Mouse (Mus musculus) gonadal fat pad, adult 2 months (tissue): ENCODE results near the gene Hipk2. TPM values are rescaled to one million over a fixed set of nuclear protein-coding genes. Genes with fewer than 3 reads are reported as not detected.
"Not testable (repeated sequence)": the region's sequence is repeated elsewhere in the genome, so short reads cannot be mapped to it uniquely, and the experiment has no call there.

Source experiments
- DNase-seq: peaks from one replicate; pipeline ENCODE4 v3.0.0-alpha.2; 2012; ENCODE audit warnings: low read depth
- polyA plus RNA-seq: library from polyadenylated mRNA; depleted of rRNA; stranded (reverse); fragments of >200 nt; gene quantifications from 2 replicates; pipeline ENCODE4 v1.2.3, GENCODE M21; 2012

The Hipk2 gene
- polyA plus RNA-seq, 1 experiment: 48.4 TPM

DNA sequence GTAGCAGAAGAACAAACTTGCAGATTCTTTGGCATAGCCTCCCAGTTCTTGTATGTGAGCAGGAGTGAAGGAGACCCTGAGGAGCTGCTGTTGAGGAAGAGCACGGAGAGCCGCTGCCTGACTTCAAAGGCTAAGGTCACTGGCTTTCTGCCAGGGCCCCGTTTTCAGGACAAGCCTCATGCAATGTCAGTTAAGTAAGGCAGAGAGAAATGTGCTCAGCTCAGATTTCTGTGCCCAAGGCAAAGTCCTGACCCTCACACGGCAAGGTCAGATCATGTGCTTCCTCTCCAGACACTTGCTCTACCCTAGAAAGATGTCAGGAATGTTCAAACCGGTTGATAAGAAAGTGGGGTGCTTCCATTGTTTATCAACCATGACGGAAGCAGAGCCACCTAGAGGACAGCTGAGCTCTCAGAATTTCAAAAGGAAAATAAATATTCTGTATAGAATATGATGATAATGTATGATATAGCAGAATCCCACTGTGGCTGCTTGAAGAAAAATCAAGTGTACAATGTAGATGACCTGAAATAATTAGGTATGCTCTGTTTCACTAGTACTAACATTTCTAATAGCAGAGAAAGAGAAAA lies 173.1 kb downstream of the Hipk2 start:
- DNase-seq: no peak

DNA sequence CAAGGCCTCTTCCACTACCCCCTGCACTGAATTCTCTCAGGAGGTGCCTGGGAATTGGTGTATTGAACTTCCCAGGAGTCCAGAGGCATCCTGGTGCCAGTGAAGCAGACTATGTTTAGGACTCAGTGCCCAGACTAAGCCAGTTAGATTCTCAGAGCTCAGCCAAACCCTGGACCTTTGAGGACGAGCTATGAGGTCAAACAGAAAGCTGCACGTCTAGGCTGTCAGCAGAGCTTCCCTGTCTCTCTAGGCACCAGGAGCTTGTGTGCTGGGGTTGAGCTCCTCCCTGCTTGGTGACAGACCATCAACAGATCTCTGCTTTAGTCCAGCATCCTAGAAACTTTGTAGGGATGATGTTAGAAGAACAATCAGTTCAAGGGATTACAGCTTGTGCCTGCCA lies 174.5 kb downstream of the Hipk2 start:
- DNase-seq: no peak

DNA sequence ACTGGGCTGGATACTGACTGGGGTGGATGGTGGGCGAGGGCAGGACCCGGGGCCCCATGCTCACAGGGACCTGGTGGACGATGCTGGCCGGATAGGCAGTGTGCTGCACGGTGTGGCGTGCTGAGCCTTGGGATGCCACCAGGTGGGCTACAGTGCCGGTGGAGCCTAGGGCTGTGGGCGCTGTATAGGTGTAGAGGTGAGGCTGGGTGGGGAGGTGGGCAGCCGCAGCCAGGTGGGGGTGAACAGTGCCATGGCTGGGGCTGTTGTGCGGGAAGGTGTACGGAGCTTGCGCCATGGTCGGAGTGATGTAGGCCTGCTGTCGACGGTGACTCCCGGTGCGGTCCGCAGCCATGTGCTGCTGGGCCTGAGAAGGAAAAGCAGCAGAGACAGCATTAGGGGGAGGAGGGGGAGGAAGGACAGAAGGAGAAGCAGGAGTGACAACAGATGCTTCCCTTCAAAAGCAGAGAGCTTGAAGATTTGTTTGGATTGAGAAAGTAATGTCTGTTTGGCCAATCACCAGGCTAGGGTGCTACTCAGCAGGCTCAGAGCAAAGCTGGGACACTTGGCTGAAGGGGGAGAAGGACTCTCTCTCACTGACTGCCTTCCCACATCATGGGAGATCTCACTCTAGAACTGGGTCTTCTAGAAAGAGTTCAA lies 177.6 kb downstream of the Hipk2 start:
- DNase-seq: no peak

DNA sequence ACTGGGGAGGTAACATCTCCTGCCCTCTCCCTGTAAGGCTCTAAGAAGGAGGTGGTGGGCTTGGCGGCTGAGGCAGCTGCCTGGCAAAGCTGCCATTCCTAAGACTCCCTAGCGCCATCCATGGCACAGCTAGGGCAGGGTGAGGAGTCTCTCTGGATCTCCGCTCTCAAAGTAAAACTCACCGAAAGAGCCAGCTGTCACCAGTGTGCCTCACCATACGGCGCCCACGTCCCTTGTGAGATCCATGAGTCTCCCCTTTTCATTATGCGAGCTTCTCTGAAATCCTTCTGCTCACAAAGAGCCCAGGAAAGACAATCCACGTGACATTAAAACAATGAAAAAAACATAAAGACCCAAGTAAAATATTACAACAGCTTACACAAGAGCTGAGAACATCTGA lies 179.4 kb downstream of the Hipk2 start:
- no peak for DNase-seq

DNA sequence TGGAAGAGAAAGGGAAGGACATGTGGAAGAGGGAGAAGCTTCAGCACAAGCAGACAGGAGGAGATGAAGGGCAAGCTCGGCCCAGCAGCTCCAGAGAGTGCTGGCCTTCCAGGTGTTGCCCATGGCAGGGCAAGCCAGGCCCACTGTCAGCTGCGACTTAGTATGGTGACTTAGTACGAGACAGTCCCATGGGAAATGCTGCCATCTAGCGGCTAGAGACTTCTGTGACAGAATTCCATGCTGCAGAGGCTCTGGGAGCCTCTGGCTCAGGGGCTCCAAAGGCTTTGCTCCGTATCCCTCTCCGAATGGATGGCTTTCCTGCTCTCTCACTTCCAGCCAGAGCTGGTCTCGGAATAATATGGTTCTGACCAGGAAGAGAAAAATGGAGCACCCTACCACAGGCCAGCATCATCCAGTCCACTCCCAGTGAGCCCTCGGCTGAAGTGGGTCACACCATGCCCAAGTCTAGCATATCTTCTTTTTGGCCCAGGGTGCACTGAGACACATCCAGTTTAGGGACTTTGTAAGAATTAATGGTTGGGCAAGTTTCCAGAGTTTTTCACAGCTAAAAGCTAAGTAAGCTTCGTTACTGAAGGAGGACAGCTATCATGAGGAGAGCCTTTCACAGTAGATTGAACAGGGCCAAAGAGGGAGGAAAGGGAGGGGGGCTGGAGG lies 180.4 kb downstream of the Hipk2 start:
- no peak for DNase-seq

DNA sequence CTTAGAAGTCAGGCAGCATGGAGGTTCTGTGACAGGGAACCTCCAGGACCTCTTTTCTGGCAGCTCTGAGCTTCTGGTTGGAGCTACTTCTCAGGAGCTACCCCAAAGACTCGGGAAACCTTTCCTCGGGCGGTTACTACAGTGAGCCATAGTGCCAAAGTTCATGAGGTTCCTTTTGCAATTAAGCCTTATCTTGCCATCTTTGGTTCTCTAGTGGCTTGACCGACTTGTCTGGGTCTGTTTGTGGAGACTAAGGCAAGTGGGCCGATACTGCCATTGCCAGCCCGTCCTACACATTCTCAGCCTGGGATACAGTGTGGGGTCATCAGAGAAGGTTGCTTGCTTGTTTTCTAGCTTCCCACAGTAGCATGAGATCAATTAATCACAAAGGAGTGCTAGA lies 183.4 kb downstream of the Hipk2 start:
- peak; percentile 57 for DNase-seq

DNA sequence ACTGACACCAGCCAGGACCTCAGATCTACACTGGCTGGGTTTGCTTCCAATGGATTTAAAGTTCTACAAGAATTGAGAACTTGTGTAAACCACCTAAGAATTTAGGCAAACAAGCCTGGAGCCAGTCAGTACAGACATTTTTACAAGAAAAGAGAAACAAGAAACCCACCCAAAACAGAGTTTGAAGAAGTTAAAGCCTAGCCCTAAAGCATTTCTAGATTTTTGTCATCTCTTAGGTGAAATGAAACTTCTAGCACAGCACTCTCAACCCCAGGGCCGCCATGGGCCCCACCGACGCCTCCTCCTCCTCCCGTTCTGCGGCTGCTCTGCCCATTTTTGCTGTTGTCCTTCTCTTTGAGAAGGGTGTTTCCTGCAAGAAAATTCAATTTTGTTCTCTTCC lies 184.9 kb downstream of the Hipk2 start:
- DNase-seq: no peak

DNA sequence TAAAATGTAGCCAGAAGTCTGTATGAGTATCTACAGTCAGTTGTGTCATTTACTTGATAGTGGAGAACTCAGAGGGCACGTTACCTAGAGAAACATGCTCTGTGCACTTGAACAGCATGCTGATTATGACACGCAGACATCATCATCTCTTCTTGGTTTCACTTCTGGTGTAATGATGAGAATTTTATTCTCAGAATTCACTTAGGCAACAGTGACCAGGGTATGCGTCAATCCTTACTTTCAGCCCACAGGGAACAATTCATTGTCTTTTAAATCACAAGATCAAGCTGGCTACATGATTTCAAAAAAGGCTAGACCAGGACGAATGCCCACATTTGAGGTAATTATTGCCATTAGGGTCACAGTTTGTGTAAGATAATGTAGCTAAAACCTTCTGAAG lies 185.3 kb downstream of the Hipk2 start:
- peak; percentile 13 for DNase-seq

DNA sequence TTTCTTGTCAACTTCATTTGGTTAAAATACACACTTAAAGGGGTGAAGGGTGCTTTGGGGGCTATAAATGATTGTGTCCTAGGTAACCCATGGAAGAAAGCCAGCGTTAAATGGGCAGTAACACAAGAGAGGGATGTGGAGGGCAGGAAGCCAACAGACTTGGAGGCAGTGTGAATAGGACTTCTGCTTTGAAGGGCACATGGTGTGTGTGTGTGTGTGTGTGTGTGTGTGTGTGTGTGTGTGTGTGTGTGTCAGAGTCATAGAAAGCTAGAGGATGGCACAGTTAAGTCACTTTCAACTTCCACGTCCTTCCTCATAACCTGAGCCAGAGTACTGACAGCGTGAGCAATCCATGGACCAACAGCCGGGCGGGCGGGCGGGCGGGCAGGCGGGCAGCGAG lies 187.1 kb downstream of the Hipk2 start:
- no peak for DNase-seq

DNA sequence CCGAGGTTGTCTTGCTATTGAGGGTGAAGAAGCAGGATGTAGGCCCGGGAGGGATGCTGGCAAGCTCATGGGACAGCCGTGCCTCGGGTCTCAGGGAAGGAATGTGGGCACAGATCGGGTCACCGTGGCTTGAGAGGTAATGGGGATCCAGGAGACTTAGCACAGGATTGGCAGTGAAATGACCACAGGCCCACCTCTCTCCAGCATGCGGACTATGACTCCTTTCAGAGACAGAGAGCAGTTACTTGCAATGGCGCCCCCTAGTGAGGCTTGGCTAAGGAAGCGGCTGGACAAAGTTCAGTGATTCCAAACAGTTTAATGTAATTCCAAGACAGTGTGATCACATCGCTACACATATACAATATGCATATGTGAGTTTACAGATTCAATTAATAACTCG lies 188.7 kb downstream of the Hipk2 start:
- no peak for DNase-seq

DNA sequence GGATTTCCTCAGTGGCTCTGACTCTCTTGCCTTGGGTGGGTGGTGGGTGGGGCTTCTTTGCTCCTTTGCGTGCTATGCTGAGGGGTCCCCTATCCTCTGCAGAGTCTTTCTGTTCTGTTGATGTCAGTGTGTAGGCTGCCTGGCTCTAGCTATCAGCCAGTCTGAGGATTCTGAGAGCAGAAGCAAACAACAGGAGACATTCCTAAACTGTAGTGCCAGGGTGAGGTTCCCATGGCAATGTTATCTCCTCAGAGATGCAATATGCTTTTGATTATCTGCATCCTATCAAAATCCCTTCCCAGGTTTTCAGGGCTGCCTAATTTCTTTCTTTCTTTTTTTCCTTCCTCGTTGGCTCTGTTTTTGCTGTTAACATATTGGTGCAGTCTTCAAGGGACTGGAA lies 193.4 kb downstream of the Hipk2 start:
- no peak for DNase-seq

DNA sequence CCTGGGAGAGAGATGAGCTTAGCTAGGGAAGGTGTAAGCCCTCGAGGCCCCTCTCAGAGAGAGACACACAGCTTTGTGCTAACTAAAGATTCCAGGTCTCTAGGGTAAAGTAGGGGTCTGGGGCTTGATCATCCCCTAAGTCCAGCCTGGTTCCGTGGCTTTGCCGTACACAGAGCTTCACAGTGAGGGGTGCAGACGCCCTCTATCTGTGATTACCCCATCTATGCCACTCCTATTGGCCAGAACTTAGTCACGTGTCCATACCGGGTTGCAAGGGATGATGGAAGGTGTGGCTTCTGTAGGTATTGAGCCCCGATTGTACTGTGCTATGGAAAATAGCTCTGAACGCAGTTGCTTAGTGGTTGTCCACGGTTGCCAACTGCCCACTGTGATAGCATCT lies 198.3 kb downstream of the Hipk2 start:
- no peak for DNase-seq

DNA sequence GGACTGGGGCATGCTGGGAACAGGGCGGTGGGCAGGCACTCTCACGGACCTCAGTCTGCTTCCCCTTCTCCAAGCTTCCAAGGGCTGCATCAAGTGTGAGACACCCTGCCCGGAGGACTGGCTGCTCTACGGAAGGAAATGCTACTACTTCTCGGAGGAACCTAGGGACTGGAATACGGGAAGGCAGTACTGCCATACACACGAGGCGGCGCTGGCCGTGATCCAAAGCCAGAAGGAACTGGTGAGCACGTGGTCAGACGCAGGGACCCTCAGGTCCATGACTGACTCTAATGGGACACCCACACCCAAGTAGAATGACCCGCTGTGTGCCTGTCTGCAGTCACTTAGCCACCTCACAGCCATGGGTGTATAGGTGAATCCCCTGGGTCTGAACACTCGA lies 199.2 kb downstream of the Hipk2 start:
- DNase-seq: no peak

DNA sequence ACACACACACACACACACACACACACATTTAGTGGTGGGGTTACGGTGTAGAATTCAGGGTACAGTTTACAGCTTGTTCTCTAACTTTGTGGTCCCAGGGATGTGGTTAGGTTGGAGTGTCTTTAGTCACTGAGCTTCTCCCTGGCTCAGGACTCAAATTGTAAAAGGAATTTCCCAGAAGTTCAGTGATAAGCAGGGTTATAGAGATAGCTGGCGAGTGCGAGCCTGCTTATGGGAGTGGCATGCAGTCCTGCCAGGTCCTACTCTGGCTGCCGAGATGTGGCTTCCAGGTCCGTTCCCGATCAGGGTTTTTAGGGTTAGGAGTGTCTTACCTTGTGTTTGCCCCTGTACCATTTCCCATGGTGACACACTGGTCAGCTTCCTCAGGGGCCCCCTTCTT lies 199.7 kb downstream of the Hipk2 start:
- DNase-seq: no peak

DNA sequence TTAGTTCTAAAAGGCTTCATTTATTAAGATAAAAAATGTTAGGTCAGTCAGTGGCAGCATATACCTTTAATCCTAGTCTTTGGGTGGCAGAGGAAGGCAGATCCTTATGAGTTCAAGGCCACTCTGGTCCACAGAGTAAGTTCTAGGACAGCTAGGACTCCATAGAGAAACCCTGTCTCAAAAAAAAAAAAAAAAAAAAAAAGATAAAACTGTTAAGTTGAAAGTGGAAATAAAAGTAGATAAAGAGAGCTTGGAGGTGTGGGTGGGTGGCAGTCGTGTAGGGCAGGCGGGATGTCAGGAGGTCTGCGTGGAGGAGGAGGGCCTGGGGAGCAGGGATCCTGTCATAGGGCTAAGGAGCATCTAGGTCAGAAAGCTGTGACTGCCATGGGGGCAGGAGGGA lies 204.0 kb downstream of the Hipk2 start:
- no peak for DNase-seq

DNA sequence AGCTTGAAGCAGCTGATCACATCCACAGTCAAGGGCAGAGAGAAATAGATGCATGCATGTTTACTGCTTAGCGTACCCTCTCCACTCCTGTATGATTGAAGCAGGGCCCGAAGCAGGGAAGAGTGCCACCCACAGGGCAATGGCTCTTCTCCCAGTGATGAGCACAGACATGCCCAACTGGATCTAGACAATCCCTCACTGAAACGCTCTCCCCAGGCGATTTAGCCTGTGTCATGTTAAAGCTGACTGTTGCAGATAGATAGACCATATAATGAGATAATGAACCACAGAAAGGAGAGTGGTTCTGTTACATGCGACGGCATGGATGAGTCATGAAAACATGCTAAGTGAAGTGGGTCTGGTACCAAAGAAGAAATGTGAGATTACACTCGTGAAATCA lies 204.7 kb downstream of the Hipk2 start:
- no peak for DNase-seq

DNA sequence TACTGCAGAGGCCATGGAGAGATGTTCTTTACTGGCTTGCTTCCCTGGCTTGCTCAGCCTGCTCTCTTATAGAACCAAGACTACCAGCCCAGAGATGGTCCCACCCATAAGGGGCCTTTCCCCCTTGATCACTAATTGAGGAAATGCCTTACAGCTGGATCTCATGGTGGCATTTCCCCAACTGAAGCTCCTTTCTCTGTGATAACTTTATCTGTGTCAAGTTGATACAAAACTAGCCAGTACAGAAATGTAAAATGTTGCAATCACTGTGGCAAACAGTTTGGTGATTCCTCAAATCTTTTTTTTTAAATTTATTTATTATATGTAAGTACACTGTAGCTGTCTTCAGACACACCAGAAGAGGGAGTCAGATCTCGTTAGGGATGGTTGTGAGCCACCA lies 205.5 kb downstream of the Hipk2 start:
- not testable (repeated sequence) for DNase-seq

DNA sequence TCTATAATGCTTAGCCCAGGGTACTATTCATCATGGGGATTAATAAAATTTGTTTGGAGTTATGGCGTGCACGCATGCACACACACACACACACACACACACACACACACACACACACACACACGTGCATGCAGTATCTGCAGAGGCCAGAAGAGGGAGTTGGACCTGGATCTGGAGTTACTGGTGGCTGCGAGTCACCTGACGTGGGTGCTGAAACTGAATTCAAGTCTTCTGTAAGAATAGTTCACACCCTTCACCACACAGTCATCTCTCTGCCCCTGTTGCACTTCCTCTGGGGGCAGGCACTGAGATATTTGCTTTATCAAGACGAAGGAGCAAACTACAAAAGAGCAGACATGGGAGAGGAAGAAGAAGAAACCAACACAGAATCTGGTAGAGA lies 206.4 kb downstream of the Hipk2 start:
- DNase-seq: no peak

DNA sequence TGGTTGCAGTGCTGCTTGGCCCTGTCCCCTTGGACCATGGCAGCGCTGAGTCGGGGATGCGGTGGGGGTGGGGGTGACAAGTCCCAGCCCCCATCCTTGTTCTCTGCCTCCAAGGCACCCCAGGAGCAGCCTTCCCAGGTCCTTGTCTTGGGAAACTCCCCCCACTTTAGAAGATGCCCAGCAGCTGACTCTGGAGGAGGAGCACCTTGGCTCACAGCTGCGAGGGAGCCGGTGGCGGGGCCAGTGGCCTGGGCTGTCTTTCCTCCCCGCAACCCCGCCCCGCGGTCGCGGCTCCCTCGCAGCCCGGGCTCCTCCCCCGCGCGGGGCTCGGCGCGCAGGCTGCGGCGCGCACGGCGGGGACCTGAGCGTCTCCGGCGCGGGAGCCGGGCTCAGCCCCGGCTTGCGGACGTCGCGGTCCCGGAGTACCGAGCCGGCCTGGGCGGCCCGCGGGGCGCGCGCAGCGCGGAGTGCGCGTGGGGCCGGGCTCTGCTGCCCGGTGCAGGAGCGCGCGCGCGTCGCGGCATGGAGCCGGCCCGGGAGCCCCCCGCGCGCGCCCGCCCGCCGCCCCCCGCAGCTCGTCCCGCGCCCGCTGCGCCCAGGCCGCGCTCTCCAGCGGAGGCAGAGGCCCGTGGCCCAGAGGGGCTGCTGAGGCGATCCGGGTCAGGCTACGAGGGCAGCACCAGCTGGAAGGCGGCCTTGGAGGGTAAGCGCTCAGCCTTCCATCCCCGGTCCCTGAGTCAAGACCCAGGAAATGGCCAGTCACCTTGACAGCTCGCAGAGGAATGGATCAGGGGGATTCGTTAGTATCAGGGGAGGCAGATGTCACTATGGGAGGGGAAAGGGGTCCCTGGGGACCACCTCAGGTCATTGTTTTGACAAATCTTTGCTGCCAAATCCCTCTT lies 213.0 kb downstream of the Hipk2 start, which contains the start of gene Clec2l:
Clec2l (plus strand) TSS at position 356 of the 902 bp plus-strand sequence.
- no peak for DNase-seq

DNA sequence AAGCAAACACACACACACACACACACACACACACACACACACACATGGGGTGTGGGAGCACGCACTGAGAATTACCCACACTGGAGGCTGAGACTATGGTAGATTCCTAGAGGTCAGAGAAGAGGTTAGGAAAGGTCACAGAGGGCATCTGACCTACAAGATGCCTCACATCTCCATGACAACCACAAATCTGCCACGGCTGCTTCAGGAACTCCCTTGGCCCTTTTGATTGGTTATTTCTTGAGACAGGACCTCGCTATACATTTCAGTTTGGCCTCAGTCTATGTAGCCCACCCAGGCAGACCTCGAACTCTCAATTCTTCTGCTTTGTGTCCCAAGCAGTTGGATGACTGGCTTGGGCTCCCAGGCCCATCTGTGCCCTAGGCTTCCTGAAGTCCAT lies 214.3 kb downstream of the Hipk2 start:
- no peak for DNase-seq

DNA sequence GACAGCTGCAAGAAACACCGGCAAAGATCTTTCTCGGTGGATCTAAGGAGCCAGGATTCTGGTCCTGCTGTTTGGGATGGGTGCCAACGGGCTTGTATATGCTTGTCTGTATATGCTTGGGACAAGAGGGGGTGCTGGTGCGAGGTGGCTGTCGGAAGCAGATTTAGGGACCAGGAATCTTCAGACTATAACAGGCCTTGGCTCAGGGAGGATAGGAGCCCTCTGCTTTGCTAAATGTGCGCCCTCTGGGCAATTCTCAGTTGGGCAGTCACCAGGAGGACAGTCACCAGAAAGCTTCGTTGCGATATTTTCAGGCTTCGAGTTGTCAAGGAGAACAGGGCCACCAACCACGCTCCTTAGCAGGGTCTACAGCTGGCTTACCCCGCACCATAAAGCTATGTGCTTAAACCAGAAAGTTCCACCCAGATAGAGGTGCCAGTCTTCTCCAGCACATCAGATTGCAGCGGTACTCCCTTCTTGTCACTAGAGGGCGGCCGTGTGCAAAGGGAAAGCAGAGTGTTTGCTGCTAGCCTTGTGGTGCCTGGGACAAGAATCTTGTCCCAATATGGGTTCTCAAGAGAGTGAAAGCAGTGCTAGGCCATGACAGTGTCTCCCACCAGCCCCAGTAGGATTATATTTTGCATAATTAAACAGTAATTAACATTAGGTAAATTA lies 225.6 kb downstream of the Hipk2 start:
- no peak for DNase-seq

DNA sequence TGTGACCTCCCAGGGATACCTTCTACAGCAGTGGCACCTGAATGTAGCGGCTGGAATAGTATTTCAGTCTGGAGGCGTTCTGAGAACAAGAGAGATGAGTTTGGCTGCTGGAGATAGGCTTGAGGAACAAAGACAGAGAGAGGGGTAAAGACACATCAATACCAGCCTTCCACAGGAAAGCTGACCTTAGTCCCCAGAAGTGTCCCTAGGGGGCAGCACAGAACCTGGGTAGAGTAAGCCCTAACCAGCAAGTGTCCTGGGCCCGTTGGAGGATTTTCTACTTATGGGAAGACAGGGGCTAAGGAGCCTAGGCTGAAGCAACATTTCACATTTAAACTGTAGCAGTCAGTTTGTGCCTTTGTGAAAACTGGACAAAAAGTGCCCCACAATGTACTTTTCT lies 226.4 kb downstream of the Hipk2 start:
- DNase-seq: no peak
